Mouse (Mus musculus) forebrain, embryonic 10.5 days (tissue): ENCODE measurements around the gene Tnfsf13. TPM values are rescaled to one million over a fixed set of nuclear protein-coding genes. Genes with fewer than 3 reads are reported as not detected.

Experiments
- DNase-seq: peaks from one replicate; pipeline ENCODE4 v3.0.0-alpha.2; 2017; ENCODE audit warnings: low spot score; ENCODE audit errors: extremely low spot score
- H3K27ac ChIP-seq: fragments of 300-500 bp; sonication (generic); 2 replicates; pipeline ENCODE4 v1.5.1; 2016; ENCODE audit warnings: mild to moderate bottlenecking
- H3K27me3 ChIP-seq: fragments of 300-500 bp; sonication (generic); 2 replicates; pipeline ENCODE4 v1.6.1; 2016; ENCODE audit warnings: mild to moderate bottlenecking; ENCODE audit not compliant: poor library complexity, severe bottlenecking
- H3K36me3 ChIP-seq: fragments of 300-500 bp; sonication (generic); replicated peaks from 2 replicates; pipeline ENCODE4 v1.6.1; 2016; ENCODE audit warnings: mild to moderate bottlenecking, moderate library complexity
- H3K4me1 ChIP-seq: fragments of 300-500 bp; sonication (generic); 2 replicates; pipeline ENCODE4 v1.6.1; 2016
- H3K4me3 ChIP-seq: fragments of 300-500 bp; sonication (generic); 2 replicates; pipeline ENCODE4 v1.5.1; 2016; ENCODE audit warnings: mild to moderate bottlenecking, moderate library complexity
- H3K9me3 ChIP-seq: fragments of 300-500 bp; sonication (generic); 2 replicates; pipeline ENCODE4 v1.6.1; 2016; ENCODE audit warnings: mild to moderate bottlenecking, moderate library complexity
- WGBS: fragments of 180-500 bp; shearing (Covaris S2); methylation state at CpG from one replicate; pipeline ENCODE4 v1.1.7; 2016; 5-methylcytosine and 5-hydroxymethylcytosine counted together
- polyA plus RNA-seq: library from polyadenylated mRNA; unstranded; fragments of >200 nt; fragmentation: Nextera tagmentation; extraction: Ambion mirVana; gene quantifications from 2 replicates; pipeline ENCODE4 v1.2.1, GENCODE M21; 2016

Gene Tnfsf13
- polyA plus RNA-seq, 1 experiment from 2014 or later, result not detected

DNA sequence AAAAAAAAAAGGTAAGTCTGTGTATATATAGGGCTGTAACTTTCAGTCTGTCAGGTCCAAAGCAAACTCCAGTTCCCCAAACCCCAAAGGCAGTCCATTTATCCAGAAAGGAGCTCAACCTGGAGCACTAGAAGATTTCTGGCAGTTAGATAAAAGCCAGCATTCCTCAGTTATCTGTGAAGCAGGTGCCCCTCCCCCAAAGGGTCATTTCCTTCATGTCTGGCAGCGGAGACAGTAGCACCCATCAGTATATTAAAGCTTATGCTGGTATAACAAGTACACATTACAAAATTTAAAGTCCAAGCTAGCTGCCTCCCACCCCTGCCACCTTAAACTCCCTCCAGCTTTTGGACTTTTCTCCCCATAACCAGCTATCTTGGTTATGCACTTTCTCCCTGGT, 14.0 kb upstream of the Tnfsf13 start:
- H3K4me3 ChIP-seq, result no peak overlapping the region
- WGBS, result 79% methylated on average over 1 of the region's 1 CpGs
- no peak for DNase-seq
- H3K9me3 ChIP-seq, result no peaks in the 10 kb centered on the region
- peaks cover 15% of the 10 kb centered on the region for H3K4me1 ChIP-seq
- H3K27me3 ChIP-seq, result peaks cover 10% of the 10 kb centered on the region; the same call in 1 of the 2 replicates
- H3K36me3 ChIP-seq, result no peaks in the 10 kb centered on the region
- H3K27ac ChIP-seq, result no peak overlapping the region

DNA sequence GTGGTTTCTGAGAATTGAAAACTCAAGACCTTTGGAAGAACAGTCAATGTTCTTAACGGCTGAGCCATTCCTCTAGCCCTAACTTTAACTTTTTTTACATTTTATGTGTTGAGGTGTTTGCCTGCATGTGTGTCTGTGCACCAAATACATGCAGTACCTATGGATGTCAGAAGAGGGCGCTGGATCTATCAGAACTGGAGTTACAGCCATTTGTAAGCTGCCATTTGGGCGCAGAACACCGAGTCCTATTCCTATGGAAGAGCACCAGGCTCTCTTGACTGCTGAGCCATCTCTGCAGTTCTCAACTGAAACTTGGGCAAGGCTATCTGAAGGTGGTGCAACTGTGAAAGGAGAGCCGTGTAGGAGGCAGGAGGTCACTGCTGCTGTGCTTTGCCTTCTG, 13.0 kb upstream of the Tnfsf13 start:
- DNase-seq, result no peak
- WGBS, result 74% methylated on average over 5 of the region's 5 CpGs
- H3K27me3 ChIP-seq, result peaks cover 11% of the 10 kb centered on the region; the same call in 1 of the 2 replicates
- H3K4me1 ChIP-seq, result peaks cover 16% of the 10 kb centered on the region
- H3K9me3 ChIP-seq, result no peaks in the 10 kb centered on the region
- H3K4me3 ChIP-seq, result no peak overlapping the region
- no peaks in the 10 kb centered on the region for H3K36me3 ChIP-seq
- H3K27ac ChIP-seq, result no peak overlapping the region

DNA sequence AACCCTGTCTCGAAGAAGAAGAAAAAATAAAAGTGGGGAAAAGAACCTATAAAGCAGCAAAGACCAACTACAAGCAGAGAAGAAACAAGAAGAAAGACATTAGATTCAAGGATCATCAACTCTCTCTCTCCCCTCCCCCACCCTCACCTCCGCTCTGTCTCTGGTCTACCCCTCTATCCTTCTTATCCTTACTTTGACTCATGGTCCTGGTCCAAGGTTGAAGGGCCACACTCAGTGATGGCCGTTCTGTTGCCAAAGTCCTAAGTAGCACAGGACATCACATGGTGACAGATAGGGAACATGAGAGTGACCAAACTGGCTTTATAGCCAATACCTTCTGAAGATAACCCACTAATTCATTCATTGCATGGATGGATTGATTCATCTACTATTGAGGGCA, 11.8 kb upstream of the Tnfsf13 start:
- no peak for DNase-seq
- Histone ChIP-seq H3K36me3 (no peaks in the 10 kb centered on the region), H3K27me3 (peaks cover 11% of the 10 kb centered on the region; the same call in 1 of the 2 replicates), H3K4me1 (peaks cover 19% of the 10 kb centered on the region), H3K4me3 (no peak overlapping the region), H3K9me3 (no peaks in the 10 kb centered on the region), H3K27ac (no peak overlapping the region)
- 85% methylated on average over 3 of the region's 3 CpGs for WGBS

DNA sequence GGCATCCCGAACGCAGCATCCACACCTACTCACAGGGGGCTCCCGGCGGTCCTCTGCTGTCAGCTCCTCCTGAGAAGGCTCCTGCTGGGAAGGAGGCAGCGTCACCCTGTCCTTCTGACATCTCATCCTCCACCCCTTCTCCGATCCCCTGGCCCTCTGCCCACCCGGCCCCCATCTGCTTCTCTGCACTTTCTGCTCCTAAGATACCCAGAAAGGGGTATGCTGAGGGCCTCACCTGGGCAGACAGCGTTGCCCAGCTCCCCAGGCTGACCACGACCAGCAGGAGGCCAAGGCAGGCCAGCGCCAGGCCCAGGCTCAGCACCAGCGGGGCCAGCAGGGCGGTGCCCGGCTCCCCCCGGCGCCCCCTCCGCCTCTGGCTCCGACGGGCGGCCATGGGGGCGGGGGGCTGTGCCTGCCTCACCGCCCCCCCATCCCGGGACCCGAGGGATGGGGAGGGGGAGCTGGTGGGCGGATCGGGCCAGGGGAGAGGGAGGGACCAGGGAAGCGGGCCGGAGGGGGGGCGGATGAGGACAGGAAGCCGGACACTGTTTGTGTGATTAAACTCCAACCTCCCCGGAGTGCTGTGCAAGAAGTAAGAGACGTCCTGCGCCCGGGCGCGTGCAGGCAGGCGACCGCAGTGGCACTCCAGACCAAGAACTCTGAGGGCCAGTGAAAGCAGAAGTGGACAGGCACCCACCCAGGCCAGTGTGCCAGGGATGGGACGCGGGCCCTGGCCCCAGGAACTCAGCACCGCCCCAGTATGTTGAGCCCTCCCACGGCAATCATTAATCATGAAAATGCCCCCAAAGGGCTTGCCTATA, 10.0 kb upstream of the Tnfsf13 start, which contains the start of the genes Tnfsf12 and Tnfsfm13:
Tnfsf12 (minus strand) TSS at position 489 of the 821 bp plus-strand sequence.
Tnfsfm13 (minus strand) TSS at position 738 of the 821 bp plus-strand sequence.
- DNase-seq, result peak; percentile 47
- H3K4me3 ChIP-seq, result peak within 1 kb of the TSS; percentile 62

DNA sequence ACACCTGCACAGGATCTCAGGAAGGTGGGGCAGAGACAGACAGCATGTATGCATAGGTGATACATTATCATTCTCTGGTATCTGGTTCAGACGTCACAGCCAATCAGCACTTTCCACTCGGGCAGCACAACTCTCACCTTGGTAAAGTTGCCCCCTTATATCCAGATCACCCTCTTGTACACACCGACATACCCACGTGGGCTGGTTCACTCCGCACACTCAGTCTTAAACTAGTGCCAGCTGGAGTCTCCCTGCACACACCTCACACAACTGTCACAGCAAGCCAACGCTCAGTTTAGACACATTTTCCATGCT, 9.4 kb upstream of the Tnfsf13 start:
- no peaks in the 10 kb centered on the region for H3K9me3 ChIP-seq
- peak overlapping the region; percentile 87 for H3K27ac ChIP-seq
- peaks cover 19% of the 10 kb centered on the region for H3K4me1 ChIP-seq
- 24% methylated on average over 6 of the region's 6 CpGs for WGBS
- peak overlapping the region; percentile 62 for H3K4me3 ChIP-seq
- peaks cover 11% of the 10 kb centered on the region; the same call in 1 of the 2 replicates for H3K27me3 ChIP-seq
- H3K36me3 ChIP-seq, result no peaks in the 10 kb centered on the region
- no peak for DNase-seq

More for the DNA sequence above, 10.0 kb upstream of the Tnfsf13 start, which contains the start of the genes Tnfsf12 and Tnfsfm13:
- 2% methylated on average over 40 of the region's 41 CpGs for WGBS
- peaks cover 19% of the 10 kb centered on the region for H3K4me1 ChIP-seq
- H3K36me3 ChIP-seq, result no peaks in the 10 kb centered on the region
- H3K27me3 ChIP-seq, result peaks cover 11% of the 10 kb centered on the region; the same call in 1 of the 2 replicates
- H3K9me3 ChIP-seq, result no peaks in the 10 kb centered on the region
- H3K27ac ChIP-seq, result peak within 1 kb of the TSS; percentile 87

DNA sequence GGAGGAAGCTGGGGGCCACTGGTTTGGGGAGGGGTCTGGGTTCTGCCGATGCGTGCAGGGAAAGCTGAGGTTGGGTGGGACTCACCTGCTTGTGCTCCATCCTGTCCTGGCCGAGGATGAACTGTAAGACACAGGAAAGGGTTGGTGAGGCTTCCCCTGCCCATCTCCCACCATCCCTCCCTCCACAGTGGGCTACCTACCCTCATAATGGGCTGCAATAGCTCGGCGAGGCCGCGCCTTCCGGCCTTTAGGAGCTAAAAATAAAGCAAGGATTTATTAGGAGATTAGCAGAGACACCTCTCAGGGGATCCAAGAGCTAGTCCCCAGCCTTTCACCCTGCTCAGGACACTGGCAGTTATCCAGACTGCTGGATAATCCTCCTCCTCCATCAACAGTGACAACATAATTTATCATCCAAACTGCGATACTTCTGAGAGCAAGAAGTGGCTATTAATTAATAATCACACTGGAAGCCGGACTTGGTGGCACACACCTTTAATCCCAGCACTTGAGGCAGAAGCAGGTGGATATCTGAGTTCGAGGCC, 7.9 kb upstream of the Tnfsf13 start:
- peaks cover 19% of the 10 kb centered on the region for H3K4me1 ChIP-seq
- H3K36me3 ChIP-seq, result no peaks in the 10 kb centered on the region
- no peak overlapping the region for H3K27ac ChIP-seq
- 67% methylated on average over 11 of the region's 11 CpGs for WGBS
- H3K27me3 ChIP-seq, result peaks cover 11% of the 10 kb centered on the region; the same call in 1 of the 2 replicates
- H3K9me3 ChIP-seq, result no peaks in the 10 kb centered on the region
- no peak for DNase-seq
- no peak overlapping the region for H3K4me3 ChIP-seq

DNA sequence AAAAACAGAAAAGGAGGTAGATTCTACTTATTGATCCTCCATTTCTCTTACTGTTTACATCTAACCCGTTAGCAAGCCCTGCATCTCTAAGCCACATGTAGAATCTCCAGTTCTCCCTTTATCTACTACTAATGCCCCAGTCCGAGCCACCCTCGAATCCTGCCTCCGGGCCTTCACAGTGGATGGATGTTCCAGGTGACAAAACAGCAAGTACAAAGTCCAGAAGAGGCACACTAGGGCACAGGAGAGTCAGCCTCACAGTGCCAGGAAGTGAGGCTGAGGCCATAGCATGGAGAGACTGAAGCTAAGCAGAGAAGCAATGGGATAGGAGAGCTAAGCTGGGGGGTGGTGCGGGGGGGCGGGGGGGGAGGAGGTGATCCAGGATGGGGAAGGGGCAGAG, 7.3 kb upstream of the Tnfsf13 start:
- Histone ChIP-seq H3K27me3 (peaks cover 11% of the 10 kb centered on the region; the same call in 1 of the 2 replicates), H3K4me1 (peaks cover 19% of the 10 kb centered on the region), H3K27ac (no peak overlapping the region), H3K4me3 (no peak overlapping the region), H3K36me3 (no peaks in the 10 kb centered on the region), H3K9me3 (no peaks in the 10 kb centered on the region)
- 87% methylated on average over 6 of the region's 6 CpGs for WGBS
- DNase-seq, result no peak

DNA sequence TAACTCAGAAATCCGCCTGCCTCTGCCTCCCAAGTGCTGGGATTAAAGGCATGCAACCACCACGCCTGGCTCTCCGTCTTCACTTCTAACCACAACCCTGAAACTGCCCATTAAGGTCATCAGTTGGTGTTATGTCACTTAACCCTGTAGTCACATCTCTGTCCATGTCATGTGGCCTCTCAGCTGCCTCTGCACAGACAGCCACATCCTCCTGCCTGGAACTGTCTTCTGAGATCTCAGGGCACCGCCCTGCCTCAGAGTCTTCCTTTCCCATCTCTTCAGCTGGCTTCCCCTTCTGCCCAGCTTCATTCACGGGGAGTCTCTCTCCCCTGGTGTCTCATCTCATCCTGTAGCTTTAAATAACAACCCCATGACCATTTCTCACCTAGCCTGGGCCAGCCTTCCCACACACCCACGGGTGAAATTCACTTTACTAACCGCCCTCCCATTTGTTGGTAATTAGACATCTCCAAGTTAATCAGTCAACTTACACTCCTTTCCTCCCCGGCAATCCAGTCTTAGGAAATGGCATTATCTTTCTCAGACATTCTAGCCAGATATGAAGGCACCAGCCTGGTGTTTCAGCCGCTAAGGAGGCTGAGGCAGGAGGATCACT, 6.7 kb upstream of the Tnfsf13 start:
- Histone ChIP-seq H3K27ac (no peak overlapping the region), H3K4me1 (peaks cover 19% of the 10 kb centered on the region), H3K36me3 (no peaks in the 10 kb centered on the region), H3K27me3 (peaks cover 11% of the 10 kb centered on the region; the same call in 1 of the 2 replicates), H3K9me3 (no peaks in the 10 kb centered on the region), H3K4me3 (no peak overlapping the region)
- no peak for DNase-seq
- 86% methylated on average over 9 of the region's 9 CpGs for WGBS

DNA sequence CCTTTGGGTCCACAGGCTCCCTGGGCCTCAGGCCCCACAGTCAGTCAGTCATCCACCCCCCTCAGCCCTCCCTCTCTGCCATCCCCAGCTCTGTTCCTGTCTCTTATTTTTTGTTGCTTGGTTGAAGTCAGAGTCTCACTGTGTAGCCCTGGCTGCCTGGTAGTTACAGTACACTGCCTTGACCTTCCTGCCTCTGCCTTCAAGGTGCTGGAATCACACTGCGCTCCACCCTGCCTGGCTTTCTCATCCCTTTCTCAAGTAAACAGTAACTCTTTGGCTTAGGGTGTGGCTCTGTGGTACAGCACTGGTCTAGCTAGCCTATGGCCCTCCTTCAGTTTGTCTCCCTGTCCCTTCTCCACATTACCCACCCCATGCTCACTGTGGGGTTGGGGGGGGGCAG, 4.3 kb upstream of the Tnfsf13 start:
- peaks cover 27% of the 10 kb centered on the region for H3K4me1 ChIP-seq
- no peaks in the 10 kb centered on the region for H3K9me3 ChIP-seq
- H3K27me3 ChIP-seq, result 0 out of 2 replicates have a peak, but pooled peaks cover 15% of the 10 kb centered on the region
- no peak overlapping the region for H3K4me3 ChIP-seq
- no peak for DNase-seq
- no peak overlapping the region for H3K27ac ChIP-seq
- WGBS, result 100% methylated on average over 1 of the region's 1 CpGs
- no peaks in the 10 kb centered on the region for H3K36me3 ChIP-seq

DNA sequence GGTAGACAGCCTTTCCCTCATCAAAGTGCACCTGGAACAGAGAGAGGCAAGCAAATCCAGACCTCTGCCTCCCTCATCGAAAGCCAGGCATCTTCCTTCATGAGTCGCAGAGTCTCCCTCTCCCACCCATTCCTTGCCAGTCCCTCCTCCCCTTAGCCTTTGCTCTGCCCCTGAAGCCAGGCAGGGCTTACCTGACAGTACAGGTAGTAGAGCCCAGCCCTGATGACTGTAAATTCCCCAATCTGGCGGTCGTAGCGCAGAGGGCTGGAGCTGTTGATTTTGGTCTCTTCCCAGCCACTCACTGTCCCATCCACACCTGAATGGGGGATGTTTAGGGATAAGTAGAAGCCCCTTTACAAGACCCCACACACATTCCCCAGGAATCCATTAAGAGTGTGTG, 1.5 kb upstream of the Tnfsf13 start:
- no peaks in the 10 kb centered on the region for H3K36me3 ChIP-seq
- H3K27ac ChIP-seq, result peak overlapping the region; percentile 40; the same call in 1 of the 2 replicates
- WGBS, result 64% methylated on average over 5 of the region's 5 CpGs
- DNase-seq, result no peak
- H3K27me3 ChIP-seq, result 0 out of 2 replicates have a peak, but pooled peaks cover 13% of the 10 kb centered on the region
- no peaks in the 10 kb centered on the region for H3K9me3 ChIP-seq
- peaks cover 37% of the 10 kb centered on the region for H3K4me1 ChIP-seq
- H3K4me3 ChIP-seq, result peak overlapping the region; percentile 10; the same call in 1 of the 2 replicates

DNA sequence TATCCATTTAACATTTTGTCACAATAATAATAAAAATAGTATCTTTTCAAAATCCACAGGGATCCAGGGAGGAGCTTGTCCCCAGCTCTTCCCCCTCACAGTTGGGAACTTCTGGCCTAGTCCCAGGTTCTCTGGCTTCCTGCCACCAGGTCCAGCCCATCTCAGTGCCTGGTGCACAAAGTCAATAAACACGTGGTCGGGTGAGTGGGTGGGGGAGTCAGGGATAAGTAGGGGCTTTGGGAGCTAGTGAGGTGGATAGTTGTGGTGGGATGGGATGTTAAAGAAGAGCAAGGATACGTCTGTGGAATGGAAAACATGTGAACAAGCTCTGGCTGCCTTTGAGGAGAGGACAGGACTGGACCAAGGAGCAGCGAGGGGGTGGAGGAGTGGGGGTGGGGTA, 793 bp upstream of the Tnfsf13 start:
- peak overlapping the region; percentile 10; the same call in 1 of the 2 replicates for H3K4me3 ChIP-seq
- no peak for DNase-seq
- WGBS, result 26% methylated on average over 4 of the region's 4 CpGs
- H3K4me1 ChIP-seq, result peaks cover 42% of the 10 kb centered on the region
- no peaks in the 10 kb centered on the region for H3K9me3 ChIP-seq
- H3K36me3 ChIP-seq, result no peaks in the 10 kb centered on the region
- 0 out of 2 replicates have a peak, but pooled peaks cover 13% of the 10 kb centered on the region for H3K27me3 ChIP-seq
- H3K27ac ChIP-seq, result peak overlapping the region; percentile 40; the same call in 1 of the 2 replicates

DNA sequence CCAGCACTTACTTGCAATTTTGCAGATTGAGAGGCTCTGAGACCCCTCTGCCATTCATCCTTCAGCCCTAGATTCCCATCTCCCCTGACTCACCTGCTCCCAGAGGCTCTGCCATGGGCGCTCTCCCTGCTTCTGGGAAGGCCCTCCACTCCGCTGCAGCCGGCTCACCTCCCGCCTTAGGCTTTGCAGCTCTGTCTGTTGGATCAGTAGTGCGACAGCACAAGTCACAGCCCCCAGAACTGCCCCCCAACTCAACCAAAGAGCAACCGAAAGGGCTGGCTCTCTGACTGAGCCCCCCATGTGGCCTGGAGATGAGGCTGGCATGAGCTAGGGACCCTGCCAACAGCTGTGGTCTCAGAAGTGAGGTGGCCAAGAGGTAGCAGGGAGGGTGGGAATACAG, 648 bp downstream of the Tnfsf13 start:
- no peak for DNase-seq

More for the DNA sequence above, 648 bp downstream of the Tnfsf13 start:
- peaks cover 7% of the 10 kb centered on the region for H3K36me3 ChIP-seq
- 0 out of 2 replicates have a peak, but pooled peaks cover 13% of the 10 kb centered on the region for H3K27me3 ChIP-seq
- H3K4me1 ChIP-seq, result peaks cover 56% of the 10 kb centered on the region
- peak overlapping the region; percentile 65; the same call in 1 of the 2 replicates for H3K27ac ChIP-seq
- H3K9me3 ChIP-seq, result no peaks in the 10 kb centered on the region
- 78% methylated on average over 6 of the region's 6 CpGs for WGBS
- peak overlapping the region; percentile 13; the same call in 1 of the 2 replicates for H3K4me3 ChIP-seq
